Mouse (Mus musculus): ENCODE measurements around the gene Gadd45a.

Gene Gadd45a

GRCm38 (mm10) chr6:66986063-66986462, 51.2 kb downstream of the Gadd45a start:
- DNase-seq (ENCODE audit: low read depth, low spot score) = no peak

GRCm38 (mm10) chr6:66985500-66985899, 51.8 kb downstream of the Gadd45a start:
- no peak for DNase-seq (ENCODE audit: low read depth, low spot score)
